Mouse (Mus musculus) kidney, adult 2 months (tissue): ENCODE results near the gene 1110002E22Rik. TPM values are rescaled to one million over a fixed set of nuclear protein-coding genes. Genes with fewer than 3 reads are reported as not detected.

Experiments used
- DNase-seq: peaks from one replicate; pipeline ENCODE4 v3.0.0; 2021
- H3K27ac ChIP-seq: fragments of 200-500 bp; 2 replicates; pipeline ENCODE4 v1.5.1; 2012; ENCODE audit warnings: low read depth, low read length, control low read depth, inconsistent platforms; ENCODE audit not compliant: insufficient read depth
- H3K27me3 ChIP-seq: fragments of 200-500 bp; replicated peaks from 2 replicates; pipeline ENCODE4 v1.6.1; 2012; ENCODE audit warnings: mild to moderate bottlenecking, moderate library complexity, low read length, inconsistent platforms; ENCODE audit not compliant: control insufficient read depth, insufficient read depth
- H3K36me3 ChIP-seq: fragments of 200-500 bp; 2 replicates; pipeline ENCODE4 v1.6.1; 2012; ENCODE audit warnings: mild to moderate bottlenecking, moderate library complexity, low read length, inconsistent platforms; ENCODE audit not compliant: control insufficient read depth, insufficient read depth
- H3K4me1 ChIP-seq: fragments of 200-500 bp; 2 replicates; pipeline ENCODE4 v1.6.1; 2011; ENCODE audit warnings: low read length; ENCODE audit not compliant: control insufficient read depth, insufficient read depth
- H3K4me3 ChIP-seq: fragments of 200-500 bp; 2 replicates; pipeline ENCODE4 v1.5.1; 2011; ENCODE audit warnings: mild to moderate bottlenecking, low read depth, low read length, control low read depth; ENCODE audit not compliant: insufficient read depth
- CTCF ChIP-seq: fragments of 200-500 bp; conservative IDR thresholded peaks from 2 replicates; pipeline ENCODE4 v1.5.1; 2011; ENCODE audit warnings: low read depth, mild to moderate bottlenecking, control low read depth, low read length, moderate library complexity, mixed read lengths; ENCODE audit not compliant: insufficient read depth, insufficient read length
- POLR2A ChIP-seq: fragments of 200-500 bp; IDR thresholded peaks from one replicate; pipeline ENCODE4 v1.6.1; 2011; ENCODE audit warnings: low read depth, low read length, control low read depth
- WGBS: fragments of 180-500 bp; shearing (Covaris S2); methylation state at CpG from one replicate; pipeline ENCODE4 v1.1.7; 2018; 5-methylcytosine and 5-hydroxymethylcytosine counted together
- polyA plus RNA-seq: library from polyadenylated mRNA; depleted of rRNA; stranded (reverse); fragments of >200 nt; gene quantifications from 2 replicates; pipeline ENCODE4 v1.2.3, GENCODE M21; 2012

The 1110002E22Rik gene
- polyA plus RNA-seq, 1 experiment = 0.42 TPM

DNA sequence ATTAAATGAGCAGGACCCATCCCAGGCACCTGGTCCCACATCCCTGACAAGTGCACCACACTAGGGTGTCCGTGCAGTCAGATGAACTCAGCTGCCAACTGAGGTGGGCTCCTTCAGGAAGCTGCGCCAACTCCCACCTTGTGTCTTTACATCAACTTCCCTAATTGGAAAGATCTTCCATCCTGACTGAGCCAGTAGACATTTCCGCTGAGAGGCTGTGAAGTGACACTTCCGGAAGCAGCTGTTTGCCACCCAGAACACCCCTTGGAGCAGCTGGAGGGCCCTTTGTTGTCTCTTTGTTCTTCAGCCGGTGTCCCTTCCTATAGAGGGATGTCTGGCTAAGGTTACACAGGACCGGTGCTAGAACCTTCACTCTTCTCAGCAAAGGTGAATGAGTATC lies 34.3 kb upstream of the 1110002E22Rik start:
- H3K4me3 ChIP-seq = no peak overlapping the region
- H3K4me1 ChIP-seq = no peaks in the 10 kb centered on the region
- TF ChIP-seq CTCF (no peak), POLR2A (no peak)
- WGBS = 67% methylated on average over 6 of the region's 6 CpGs
- H3K27me3 ChIP-seq = no peaks in the 10 kb centered on the region
- H3K36me3 ChIP-seq = no peaks in the 10 kb centered on the region
- no peak overlapping the region for H3K27ac ChIP-seq
- no peak for DNase-seq

- no peak overlapping the region for H3K27ac ChIP-seq
- no peaks in the 10 kb centered on the region for H3K27me3 ChIP-seq
- TF ChIP-seq POLR2A (no peak), CTCF (no peak)
- no peaks in the 10 kb centered on the region for H3K4me1 ChIP-seq
- 80% methylated on average over 6 of the region's 6 CpGs for WGBS
- no peak for DNase-seq
- H3K4me3 ChIP-seq = no peak overlapping the region
- H3K36me3 ChIP-seq = no peaks in the 10 kb centered on the region
These were observed 30.9 kb upstream of the 1110002E22Rik start for GRCm38 (mm10) chr3:138033986-138034385.

- 81% methylated on average over 2 of the region's 2 CpGs for WGBS
- Histone ChIP-seq H3K4me1 (no peaks in the 10 kb centered on the region), H3K36me3 (no peaks in the 10 kb centered on the region), H3K27ac (no peak overlapping the region), H3K4me3 (no peak overlapping the region), H3K27me3 (no peaks in the 10 kb centered on the region)
- no peak for DNase-seq
- TF ChIP-seq CTCF (no peak), POLR2A (no peak)
These were observed 23.9 kb upstream of the 1110002E22Rik start for GRCm38 (mm10) chr3:138040938-138041337.

- Histone ChIP-seq H3K4me1 (no peaks in the 10 kb centered on the region), H3K36me3 (no peaks in the 10 kb centered on the region), H3K27me3 (no peaks in the 10 kb centered on the region), H3K4me3 (no peak overlapping the region), H3K27ac (no peak overlapping the region)
- DNase-seq = peak; percentile 19
- 62% methylated on average over 3 of the region's 3 CpGs for WGBS
- TF ChIP-seq CTCF = no peak
- TF ChIP-seq POLR2A = no peak
These were observed 23.1 kb upstream of the 1110002E22Rik start for GRCm38 (mm10) chr3:138041591-138042301.

- WGBS = 60% methylated on average over 7 of the region's 7 CpGs
- no peaks in the 10 kb centered on the region for H3K36me3 ChIP-seq
- H3K27me3 ChIP-seq = no peaks in the 10 kb centered on the region
- TF ChIP-seq POLR2A (no peak), CTCF (no peak)
- H3K4me1 ChIP-seq = no peaks in the 10 kb centered on the region
- H3K4me3 ChIP-seq = no peak overlapping the region
- DNase-seq = no peak
- no peak overlapping the region for H3K27ac ChIP-seq
These were observed 21.5 kb upstream of the 1110002E22Rik start for GRCm38 (mm10) chr3:138043316-138043715.

GRCm38 (mm10) chr3:138049555-138049954 lies 15.3 kb upstream of the 1110002E22Rik start:
- Histone ChIP-seq H3K27ac (no peak overlapping the region), H3K27me3 (no peaks in the 10 kb centered on the region), H3K36me3 (no peaks in the 10 kb centered on the region), H3K4me3 (no peak overlapping the region), H3K4me1 (no peaks in the 10 kb centered on the region)
- WGBS = 85% methylated on average over 6 of the region's 6 CpGs
- TF ChIP-seq CTCF (no peak), POLR2A (no peak)
- no peak for DNase-seq

DNA sequence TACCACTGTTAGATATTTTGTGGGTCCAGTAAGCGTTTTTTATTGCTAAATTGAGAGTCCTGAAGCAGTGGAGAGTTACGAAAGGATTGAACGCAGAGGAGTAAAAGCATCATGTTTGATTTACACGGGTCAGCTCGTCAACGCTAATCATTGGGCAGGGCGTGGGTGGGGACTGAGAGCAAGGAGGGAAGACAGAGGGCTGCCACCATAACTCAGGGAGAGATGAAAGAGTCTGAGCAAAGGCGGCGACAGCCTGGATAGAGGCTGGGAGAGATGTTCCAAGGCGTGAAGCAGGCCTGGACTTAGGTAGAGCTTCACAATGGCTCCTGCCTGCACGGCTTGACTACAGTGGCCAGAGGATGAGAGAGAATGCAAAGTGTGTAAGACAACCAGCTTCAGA lies 14.1 kb upstream of the 1110002E22Rik start:
- Histone ChIP-seq H3K27me3 (no peaks in the 10 kb centered on the region), H3K4me1 (no peaks in the 10 kb centered on the region), H3K36me3 (no peaks in the 10 kb centered on the region), H3K27ac (no peak overlapping the region), H3K4me3 (no peak overlapping the region)
- DNase-seq = no peak
- TF ChIP-seq POLR2A = no peak
- no peak for TF ChIP-seq CTCF
- WGBS = 31% methylated on average over 11 of the region's 11 CpGs

GRCm38 (mm10) chr3:138051431-138051830 lies 13.4 kb upstream of the 1110002E22Rik start:
- Histone ChIP-seq H3K27me3 (no peaks in the 10 kb centered on the region), H3K4me1 (no peaks in the 10 kb centered on the region), H3K4me3 (no peak overlapping the region), H3K27ac (no peak overlapping the region), H3K36me3 (no peaks in the 10 kb centered on the region)
- TF ChIP-seq CTCF = no peak
- TF ChIP-seq POLR2A = no peak
- no peak for DNase-seq
- WGBS = 84% methylated on average over 3 of the region's 3 CpGs
